Comparison of ENCODE assay signal across 9 mouse cellular contexts in the genomic region with DNA sequence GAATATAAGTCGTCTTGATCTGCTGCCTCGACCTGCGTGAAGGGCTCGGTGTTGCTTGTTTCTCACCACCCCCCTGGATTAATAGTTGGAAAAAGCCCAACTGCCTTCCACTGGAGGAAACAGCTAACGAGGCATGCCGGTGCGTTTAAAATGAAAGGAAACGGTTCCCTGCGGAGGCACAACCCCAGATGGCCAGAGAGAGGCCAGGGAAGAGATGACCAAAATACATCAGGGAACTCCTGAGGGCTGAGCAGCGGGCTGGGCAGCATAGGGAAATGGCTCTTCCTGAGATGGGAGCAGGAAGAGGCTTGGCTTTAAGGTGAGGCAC.
DNase-seq lines count a peak whose midpoint lies in the region; ATAC-seq and TF ChIP-seq lines count a peak whose summit lies in the region.
"Had no signal": no experiment of that assay in that cellular context is flagged by ENCODE, and none has a peak within 500 bp of the region (broad histone marks: within the 10 kb centered on the region; RNA-seq: fewer than 3 reads in every experiment).

No protein-coding gene starts in this region.

- ATAC-seq in midbrain, embryonic 13.5 days = 0 out of 2 replicates have a peak, but pooled peaks have one; percentile 62
- no peak for ATAC-seq in midbrain, embryonic 15.5 days (replicated peaks)
- 0 out of 2 replicates have a peak, but pooled peaks have one; percentile 23 for ATAC-seq in forebrain, embryonic 13.5 days

- H3K27me3 ChIP-seq in midbrain, embryonic 13.5 days = no peaks in the 10 kb centered on the region
- no peaks in the 10 kb centered on the region for H3K27me3 ChIP-seq in midbrain, embryonic 15.5 days (replicated peaks)
- no peaks in the 10 kb centered on the region for H3K27me3 ChIP-seq in forebrain, embryonic 13.5 days
- H3K27me3 ChIP-seq in kidney, adult 2 months (replicated peaks; ENCODE audit: control insufficient read depth, insufficient read depth, low read length) = no peaks in the 10 kb centered on the region
- H3K27me3 ChIP-seq: embryonic facial prominence, embryonic 12.5 days had no signal

- no peaks in the 10 kb centered on the region for H3K36me3 ChIP-seq in midbrain, embryonic 13.5 days
- no peaks in the 10 kb centered on the region for H3K36me3 ChIP-seq in midbrain, embryonic 15.5 days (replicated peaks)
- no peaks in the 10 kb centered on the region for H3K36me3 ChIP-seq in forebrain, embryonic 13.5 days (ENCODE audit: poor library complexity, severe bottlenecking)
- H3K36me3 ChIP-seq in kidney, adult 2 months (ENCODE audit: control insufficient read depth, insufficient read depth, low read length) = no peaks in the 10 kb centered on the region
- H3K36me3 ChIP-seq: embryonic facial prominence, embryonic 12.5 days had no signal

- H3K4me1 ChIP-seq in midbrain, embryonic 13.5 days (replicated peaks) = peaks cover 15% of the 10 kb centered on the region
- H3K4me1 ChIP-seq in midbrain, embryonic 15.5 days = peaks cover 4% of the 10 kb centered on the region; the same call in 1 of the 2 replicates
- peaks cover 39% of the 10 kb centered on the region for H3K4me1 ChIP-seq in forebrain, embryonic 13.5 days
- peaks cover 34% of the 10 kb centered on the region for H3K4me1 ChIP-seq in kidney, adult 2 months (ENCODE audit: control insufficient read depth, insufficient read depth, low read length)

- no peak overlapping the region for H3K4me3 ChIP-seq in midbrain, embryonic 13.5 days (replicated peaks)
- no peak overlapping the region for H3K4me3 ChIP-seq in midbrain, embryonic 15.5 days
- no peak overlapping the region for H3K4me3 ChIP-seq in forebrain, embryonic 13.5 days
- H3K4me3 ChIP-seq in kidney, adult 2 months (ENCODE audit: insufficient read depth, low read depth, low read length) = no peak overlapping the region
- H3K4me3 ChIP-seq: embryonic facial prominence, embryonic 12.5 days had no signal

- 27% methylated on average over 10 of the region's 10 CpGs for WGBS in midbrain, embryonic 13.5 days
- 27% methylated on average over 10 of the region's 10 CpGs for WGBS in midbrain, embryonic 15.5 days
- 19% methylated on average over 10 of the region's 10 CpGs for WGBS in forebrain, embryonic 13.5 days
- 8% methylated on average over 10 of the region's 10 CpGs for whole genome bisulfite sequencing in kidney, adult 2 months

- H3K27ac ChIP-seq in midbrain, embryonic 13.5 days = 0 out of 2 replicates have a peak overlapping the region, but pooled peaks have one; percentile 14
- H3K27ac ChIP-seq in midbrain, embryonic 15.5 days = no peak overlapping the region
- peak overlapping the region; percentile 11; the same call in 1 of the 2 replicates for H3K27ac ChIP-seq in forebrain, embryonic 13.5 days
- peak overlapping the region; percentile 75 for H3K27ac ChIP-seq in kidney, adult 2 months (ENCODE audit: insufficient read depth, low read depth, low read length)
- H3K27ac ChIP-seq: embryonic facial prominence, embryonic 12.5 days had no signal

- no peak for TF ChIP-seq CTCF in kidney, adult 2 months (conservative IDR thresholded peaks at IDR 0.05; ENCODE audit: insufficient read depth, insufficient read length, low read depth, low read length)

- DNase-seq in kidney, adult 2 months = peak; percentile 65
- no peak for DNase-seq in layer of hippocampus, postnatal 14 days (ENCODE audit: low spot score in 2 of 2)
- no peak for DNase-seq in adrenal gland, adult 18-20 months (ENCODE audit: low spot score in 2 of 2)
- no peak for DNase-seq in gastrocnemius, postnatal 36 days
- DNase-seq in spleen, adult 18-20 months = no peak

- no peak for TF ChIP-seq POLR2A in kidney, adult 2 months (IDR thresholded peaks at IDR 0.05; ENCODE audit: low read depth, low read length)

- intact Hi-C loops in gastrocnemius, postnatal 36 days (cut with DNase I) = no loop called here

- no peak overlapping the region for H3K4me2 ChIP-seq in midbrain, embryonic 13.5 days (replicated peaks)
- H3K4me2 ChIP-seq in midbrain, embryonic 15.5 days = no peak overlapping the region
- no peak overlapping the region; the same call in 1 of the 2 replicates for H3K4me2 ChIP-seq in forebrain, embryonic 13.5 days
- H3K4me2 ChIP-seq: embryonic facial prominence, embryonic 12.5 days had no signal

- no peaks in the 10 kb centered on the region for H3K9me3 ChIP-seq in midbrain, embryonic 13.5 days
- no peaks in the 10 kb centered on the region for H3K9me3 ChIP-seq in midbrain, embryonic 15.5 days
- H3K9me3 ChIP-seq in forebrain, embryonic 13.5 days (replicated peaks) = no peaks in the 10 kb centered on the region
- H3K9me3 ChIP-seq: embryonic facial prominence, embryonic 12.5 days had no signal

- H3K9ac ChIP-seq in midbrain, embryonic 13.5 days (replicated peaks) = no peak overlapping the region; the same call in 1 of the 2 replicates
- no peak overlapping the region for H3K9ac ChIP-seq in midbrain, embryonic 15.5 days
- no peak overlapping the region for H3K9ac ChIP-seq in forebrain, embryonic 13.5 days
- H3K9ac ChIP-seq: embryonic facial prominence, embryonic 12.5 days had no signal
